Comparison of ENCODE assay signal across 37 mouse cellular contexts in genomic region chr9:37632305-37632704, GRCm38 (mm10). TPM values are rescaled to one million over a fixed set of nuclear protein-coding genes. Genes with fewer than 3 reads are reported as not detected.
"Had no signal": no experiment of that assay in that cellular context is flagged by ENCODE, and none has a peak within 500 bp of the region (broad histone marks: within the 10 kb centered on the region; RNA-seq: fewer than 3 reads in every experiment).

No protein-coding gene starts in this region.

- ATAC-seq: forebrain, embryonic 13.5 days; forebrain, embryonic 14.5 days; forebrain, embryonic 15.5 days; forebrain, embryonic 16.5 days; forebrain, postnatal 0 days had no signal

- DNase-seq: cerebellum, adult 2 months; cerebellum, adult 8-10 months; cerebellum, adult 9-10 months; cerebellum, adult 9-11 months; cerebellum, postnatal 10 days; cerebellum, postnatal 14 days; cerebellum, postnatal 25 days; embryo, embryonic 11 days; forebrain, postnatal 0 days; gastrocnemius, adult 2 months; gastrocnemius, postnatal 10 days; gastrocnemius, postnatal 14 days; gastrocnemius, postnatal 25 days; gastrocnemius, postnatal 36 days; heart, adult 11 months; heart, adult 18-20 months; heart, adult 2 months had no signal

- H3K27ac ChIP-seq: embryonic facial prominence, embryonic 10.5 days; embryonic facial prominence, embryonic 12.5 days; embryonic facial prominence, embryonic 13.5 days; embryonic facial prominence, embryonic 15.5 days; forebrain, embryonic 10.5 days; forebrain, embryonic 12.5 days; forebrain, embryonic 13.5 days; forebrain, embryonic 15.5 days; gastrocnemius, adult 2 months; heart, adult 2 months; heart, embryonic 10.5 days had no signal

- H3K4me3 ChIP-seq: embryonic facial prominence, embryonic 10.5 days; embryonic facial prominence, embryonic 12.5 days; embryonic facial prominence, embryonic 13.5 days; embryonic facial prominence, embryonic 15.5 days; erythroblast, embryonic 14.5 days; forebrain, embryonic 10.5 days; forebrain, embryonic 12.5 days; forebrain, embryonic 13.5 days; forebrain, embryonic 15.5 days; gastrocnemius, adult 2 months; heart, adult 2 months; heart, embryonic 10.5 days had no signal

- H3K4me1 ChIP-seq: embryonic facial prominence, embryonic 10.5 days; embryonic facial prominence, embryonic 12.5 days; embryonic facial prominence, embryonic 13.5 days; embryonic facial prominence, embryonic 15.5 days; forebrain, embryonic 13.5 days; forebrain, embryonic 15.5 days; heart, embryonic 10.5 days had no signal

RNA-seq across cellular contexts. Expression of gene Panx3, which starts 36.7 kb away (rescaled TPM):
- total RNA-seq: common myeloid progenitor, adult 5-6 weeks; gastrocnemius, adult 18-20 months; gastrocnemius, adult 2 months; gastrocnemius, adult 8-10 months; gastrocnemius, postnatal 14 days; gastrocnemius, postnatal 25 days; gastrocnemius, postnatal 36 days; gastrocnemius, postnatal 4 days; granulocyte monocyte progenitor cell, adult 5-6 weeks; heart, adult 18-20 months; heart, adult 2 months; heart, adult 8-10 months had no signal
- polyA plus RNA-seq: cerebellum, adult 2 months; erythroblast, embryonic 14.5 days; forebrain, embryonic 10.5 days; forebrain, embryonic 14.5 days; forebrain, embryonic 15.5 days; forebrain, embryonic 16.5 days; forebrain, postnatal 0 days; frontal cortex, adult 2 months; gonadal fat pad, adult 2 months; heart, adult 2 months had no signal
